Mouse (Mus musculus) cerebellum, adult 9-10 months (tissue): ENCODE measurements around the gene Irf1.

ENCODE experiments used
- DNase-seq: peaks from one replicate; pipeline ENCODE4 v3.0.0; 2022

Irf1 gene

GRCm38 (mm10) chr11:53761822-53762221 lies 8.0 kb upstream of the Irf1 start:
- peak; percentile 41 for DNase-seq

- no peak for DNase-seq
Measured at GRCm38 (mm10) chr11:53762426-53762825, 7.4 kb upstream of the Irf1 start.

- DNase-seq, result peak; percentile 55
Measured at GRCm38 (mm10) chr11:53762827-53763495, 6.9 kb upstream of the Irf1 start.

GRCm38 (mm10) chr11:53763496-53764140 lies 6.2 kb upstream of the Irf1 start:
- DNase-seq, result peak; percentile 73

GRCm38 (mm10) chr11:53764581-53764980 lies 5.2 kb upstream of the Irf1 start:
- no peak for DNase-seq

- DNase-seq, result no peak
Measured at GRCm38 (mm10) chr11:53768422-53769184, 1.2 kb upstream of the Irf1 start.

GRCm38 (mm10) chr11:53769185-53769576 lies 633 bp upstream of the Irf1 start:
- DNase-seq, result no peak

GRCm38 (mm10) chr11:53770125-53770791 lies 444 bp downstream of the Irf1 start:
- DNase-seq, result peak; percentile 39

- DNase-seq, result no peak
Measured at GRCm38 (mm10) chr11:53771001-53771744, 1.4 kb downstream of the Irf1 start.

GRCm38 (mm10) chr11:53772536-53772935 lies 2.7 kb downstream of the Irf1 start:
- DNase-seq, result no peak

GRCm38 (mm10) chr11:53773087-53773486 lies 3.3 kb downstream of the Irf1 start, which contains the start of gene Gm17334:
Gene Gm17334 (minus strand): TSS chr11:53773187.
- DNase-seq, result no peak

GRCm38 (mm10) chr11:53773641-53774360 lies 4.0 kb downstream of the Irf1 start:
- DNase-seq, result no peak

GRCm38 (mm10) chr11:53774659-53775255 lies 4.9 kb downstream of the Irf1 start:
- no peak for DNase-seq

- no peak for DNase-seq
Measured at GRCm38 (mm10) chr11:53777736-53778135, 7.9 kb downstream of the Irf1 start.

- no peak for DNase-seq
Measured at GRCm38 (mm10) chr11:53778455-53778854, 8.6 kb downstream of the Irf1 start.

GRCm38 (mm10) chr11:53779808-53780207 lies 10.0 kb downstream of the Irf1 start:
- no peak for DNase-seq

- no peak for DNase-seq
Measured at GRCm38 (mm10) chr11:53780262-53780661, 10.4 kb downstream of the Irf1 start.

- DNase-seq, result no peak
Measured at GRCm38 (mm10) chr11:53781201-53781775, 11.5 kb downstream of the Irf1 start.

GRCm38 (mm10) chr11:53781964-53782363 lies 12.2 kb downstream of the Irf1 start:
- DNase-seq, result no peak

- no peak for DNase-seq
Measured at GRCm38 (mm10) chr11:53783288-53783687, 13.5 kb downstream of the Irf1 start.
